ENCODE assay signal across 23 mouse cellular contexts in the genomic region with DNA sequence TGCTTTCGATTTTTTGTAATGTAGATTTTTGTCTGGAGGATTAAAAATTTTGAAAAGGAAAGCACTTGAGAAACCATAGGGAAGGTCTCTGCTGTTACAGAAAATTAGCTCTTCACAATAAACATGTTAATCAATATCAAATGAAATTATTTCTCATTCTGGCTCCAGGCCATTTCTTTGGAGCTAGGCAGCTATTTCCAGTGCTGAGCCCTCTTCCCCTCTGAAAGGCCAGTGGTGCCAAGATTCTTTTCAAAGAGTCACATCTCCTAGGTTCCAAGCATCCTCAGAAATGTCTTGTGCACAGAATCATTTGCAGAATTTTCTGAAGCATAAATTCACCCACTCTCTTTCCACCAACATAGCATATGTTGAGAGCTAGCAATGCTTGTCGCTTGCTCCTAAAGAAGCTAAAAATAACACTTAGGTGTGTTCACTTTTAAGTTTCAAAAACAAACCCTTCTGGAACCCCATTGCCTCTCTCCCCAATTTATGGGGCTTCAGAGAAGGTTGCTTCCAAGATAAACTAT.
DNase-seq lines count a peak whose midpoint lies in the region; ATAC-seq and TF ChIP-seq lines count a peak whose summit lies in the region.
"Had no signal": no experiment of that assay in that cellular context is flagged by ENCODE, and none has a peak within 500 bp of the region (broad histone marks: within the 10 kb centered on the region; RNA-seq: fewer than 3 reads in every experiment).

No protein-coding gene starts in this region.

- no peak for ATAC-seq in forebrain, embryonic 14.5 days
- no peak for ATAC-seq in midbrain, postnatal 0 days (ENCODE audit: low FRiP score)
- no peak for ATAC-seq in midbrain, embryonic 13.5 days
- ATAC-seq: inflammation-experienced regulatory T-cells, adult 6 months had no signal

- H3K36me3 ChIP-seq in forebrain, embryonic 14.5 days (ENCODE audit: control insufficient read depth, insufficient read depth, low read length), result no peaks in the 10 kb centered on the region
- H3K36me3 ChIP-seq in forebrain, embryonic 10.5 days (replicated peaks), result no peaks in the 10 kb centered on the region
- no peaks in the 10 kb centered on the region for H3K36me3 ChIP-seq in midbrain, postnatal 0 days (ENCODE audit: insufficient read depth, low read length)
- H3K36me3 ChIP-seq in midbrain, embryonic 13.5 days, result no peaks in the 10 kb centered on the region
- H3K36me3 ChIP-seq: embryonic facial prominence, embryonic 15.5 days; hindbrain, embryonic 12.5 days; liver, embryonic 13.5 days; midbrain, embryonic 12.5 days; neural tube, embryonic 12.5 days; stomach, embryonic 15.5 days had no signal

- no peak overlapping the region for H3K9ac ChIP-seq in forebrain, embryonic 14.5 days (ENCODE audit: low read length)
- H3K9ac ChIP-seq in midbrain, postnatal 0 days (replicated peaks; ENCODE audit: low read length, poor library complexity, severe bottlenecking), result no peak overlapping the region
- H3K9ac ChIP-seq in midbrain, embryonic 13.5 days (replicated peaks), result no peak overlapping the region
- H3K9ac ChIP-seq: embryonic facial prominence, embryonic 15.5 days; hindbrain, embryonic 12.5 days; liver, embryonic 13.5 days; midbrain, embryonic 12.5 days; neural tube, embryonic 12.5 days; stomach, embryonic 15.5 days had no signal

- H3K4me3 ChIP-seq in forebrain, embryonic 14.5 days (ENCODE audit: low read depth, low read length), result no peak overlapping the region
- H3K4me3 ChIP-seq in forebrain, embryonic 10.5 days, result no peak overlapping the region
- H3K4me3 ChIP-seq in layer of hippocampus, adult 2 months, result no peak overlapping the region
- H3K4me3 ChIP-seq in midbrain, postnatal 0 days (ENCODE audit: low read depth, low read length), result no peak overlapping the region
- no peak overlapping the region for H3K4me3 ChIP-seq in midbrain, embryonic 13.5 days (replicated peaks)
- H3K4me3 ChIP-seq: embryonic facial prominence, embryonic 15.5 days; gastrocnemius, adult 2 months; hindbrain, embryonic 12.5 days; liver, embryonic 13.5 days; midbrain, embryonic 12.5 days; neural tube, embryonic 12.5 days; stomach, embryonic 15.5 days had no signal

- no peak for TF ChIP-seq CTCF in layer of hippocampus, adult 2 months (conservative IDR thresholded peaks at IDR 0.05)
- TF ChIP-seq CTCF in midbrain, postnatal 0 days (IDR thresholded peaks at IDR 0.05), result no peak

- DNase-seq in forebrain, embryonic 14.5 days (ENCODE audit: low spot score), result peak; percentile 51
- DNase-seq in forebrain, embryonic 10.5 days (ENCODE audit: extremely low spot score, low spot score), result no peak
- DNase-seq in layer of hippocampus, adult 2 months (ENCODE audit: low spot score in 2 of 2), result peak in 1 of 2 experiments; percentile 10
- no peak for DNase-seq in layer of hippocampus, postnatal 25 days (ENCODE audit: extremely low spot score in 1 of 2, low spot score in 1 of 2)
- peak; percentile 60 for DNase-seq in midbrain, postnatal 0 days (ENCODE audit: low spot score)
- DNase-seq in c-Kit-positive CD71-positive TER-119-positive erythroid progenitor cells, embryonic 14.5 days (ENCODE audit: low spot score), result no peak
- DNase-seq: adrenal gland, postnatal 10 days; cerebellum, adult 9-10 months; gastrocnemius, adult 2 months; kidney, adult 18-20 months; kidney, postnatal 10 days; liver, embryonic 13.5 days; lung, adult 2 months; lung, postnatal 14 days; thymus, adult 2 months; thymus, postnatal 4 days had no signal

- no peaks in the 10 kb centered on the region for H3K27me3 ChIP-seq in forebrain, embryonic 14.5 days (replicated peaks; ENCODE audit: control insufficient read depth, insufficient read depth, low read length)
- H3K27me3 ChIP-seq in forebrain, embryonic 10.5 days (ENCODE audit: poor library complexity, severe bottlenecking), result no peaks in the 10 kb centered on the region
- no peaks in the 10 kb centered on the region for H3K27me3 ChIP-seq in midbrain, postnatal 0 days (ENCODE audit: insufficient read depth, low read length)
- H3K27me3 ChIP-seq in midbrain, embryonic 13.5 days, result no peaks in the 10 kb centered on the region
- H3K27me3 ChIP-seq: embryonic facial prominence, embryonic 15.5 days; hindbrain, embryonic 12.5 days; liver, embryonic 13.5 days; midbrain, embryonic 12.5 days; neural tube, embryonic 12.5 days; stomach, embryonic 15.5 days had no signal

- no peak overlapping the region for H3K4me2 ChIP-seq in forebrain, embryonic 14.5 days (ENCODE audit: low read length)
- H3K4me2 ChIP-seq in midbrain, postnatal 0 days (ENCODE audit: low read depth, low read length, poor library complexity, severe bottlenecking), result no peak overlapping the region
- no peak overlapping the region for H3K4me2 ChIP-seq in midbrain, embryonic 13.5 days (replicated peaks)
- H3K4me2 ChIP-seq: embryonic facial prominence, embryonic 15.5 days; hindbrain, embryonic 12.5 days; liver, embryonic 13.5 days; midbrain, embryonic 12.5 days; neural tube, embryonic 12.5 days; stomach, embryonic 15.5 days had no signal

- peaks cover 8% of the 10 kb centered on the region; the same call in 1 of the 2 replicates for H3K4me1 ChIP-seq in forebrain, embryonic 14.5 days (ENCODE audit: control insufficient read depth, insufficient read depth, low read length)
- H3K4me1 ChIP-seq in forebrain, embryonic 10.5 days, result peaks cover 9% of the 10 kb centered on the region
- H3K4me1 ChIP-seq in midbrain, postnatal 0 days (ENCODE audit: insufficient read depth, low read length), result no peaks in the 10 kb centered on the region; the same call in 1 of the 2 replicates
- H3K4me1 ChIP-seq in midbrain, embryonic 13.5 days (replicated peaks), result peaks cover 14% of the 10 kb centered on the region
- H3K4me1 ChIP-seq: embryonic facial prominence, embryonic 15.5 days; liver, embryonic 13.5 days; midbrain, embryonic 12.5 days; neural tube, embryonic 12.5 days; stomach, embryonic 15.5 days had no signal

- H3K9me3 ChIP-seq in forebrain, embryonic 14.5 days (replicated peaks; ENCODE audit: control insufficient read depth, low read length), result no peaks in the 10 kb centered on the region
- H3K9me3 ChIP-seq in forebrain, embryonic 10.5 days, result no peaks in the 10 kb centered on the region
- H3K9me3 ChIP-seq in midbrain, postnatal 0 days (ENCODE audit: low read length), result no peaks in the 10 kb centered on the region
- H3K9me3 ChIP-seq in midbrain, embryonic 13.5 days, result no peaks in the 10 kb centered on the region
- H3K9me3 ChIP-seq: embryonic facial prominence, embryonic 15.5 days; hindbrain, embryonic 12.5 days; liver, embryonic 13.5 days; midbrain, embryonic 12.5 days; neural tube, embryonic 12.5 days; stomach, embryonic 15.5 days had no signal

- no peak overlapping the region for H3K27ac ChIP-seq in forebrain, embryonic 14.5 days (ENCODE audit: low read depth, low read length)
- H3K27ac ChIP-seq in forebrain, embryonic 10.5 days, result no peak overlapping the region
- H3K27ac ChIP-seq in layer of hippocampus, adult 2 months, result peak overlapping the region; percentile 94
- no peak overlapping the region for H3K27ac ChIP-seq in midbrain, postnatal 0 days (ENCODE audit: low read depth, low read length)
- H3K27ac ChIP-seq in midbrain, embryonic 13.5 days, result no peak overlapping the region
- H3K27ac ChIP-seq: embryonic facial prominence, embryonic 15.5 days; gastrocnemius, adult 2 months; hindbrain, embryonic 12.5 days; liver, embryonic 13.5 days; midbrain, embryonic 12.5 days; neural tube, embryonic 12.5 days; stomach, embryonic 15.5 days had no signal

- WGBS in forebrain, embryonic 14.5 days, result 63% methylated on average over 2 of the region's 2 CpGs
- WGBS in forebrain, embryonic 10.5 days, result 94% methylated on average over 2 of the region's 2 CpGs
- WGBS in midbrain, postnatal 0 days, result 72% methylated on average over 2 of the region's 2 CpGs
- 85% methylated on average over 2 of the region's 2 CpGs for WGBS in midbrain, embryonic 13.5 days

Comparison
In these comparisons a context has a peak if more than half of its experiments do, and no peak if none do; other contexts are left out.
1. DNase-seq: peak in forebrain, embryonic 14.5 days (single experiment) and midbrain, postnatal 0 days (single experiment); none in forebrain, embryonic 10.5 days (single experiment), layer of hippocampus, postnatal 25 days (0 of 2) and c-Kit-positive CD71-positive TER-119-positive erythroid progenitor cells, embryonic 14.5 days (single experiment).